Mouse (Mus musculus) heart, embryonic 14.5 days (tissue): ENCODE measurements at regions not wholly inside any gene's neighbourhood (a gene's known extent, or its start where the extent isn't known, plus 50 kb on each side); places are given as distances from the start of the nearest gene placed in this dataset.
"Not testable (repeated sequence)": the region's sequence is repeated elsewhere in the genome, so short reads cannot be mapped to it uniquely, and the experiment has no call there.

Source experiments
- ATAC-seq: fragments of 200-750 bp; cut with Nextera tagmentation; 2 replicates; pipeline ENCODE4 v1.8.0; 2017; ENCODE audit warnings: low read depth, moderate TSS enrichment; ENCODE audit not compliant: insufficient number of reproducible peaks, insufficient read depth, low FRiP score
- H3K27ac ChIP-seq, 2 experiments: fragments of 200-500 bp in 1 of 2; fragments of 300-500 bp in 1 of 2; sonication (generic) in 1 of 2; replicated peaks in 1 of 2; 2 replicates each; pipeline ENCODE4 v1.5.1; 2012 to 2014; ENCODE audit warnings: low read depth in 2 of 2, low read length in 2 of 2, control low read depth in 1 of 2, mild to moderate bottlenecking in 1 of 2, mixed read lengths in 1 of 2; ENCODE audit not compliant: control insufficient read depth in 1 of 2, insufficient read depth in 1 of 2
- H3K27me3 ChIP-seq: fragments of 300-500 bp; sonication (generic); 2 replicates; pipeline ENCODE4 v1.6.1; 2014; ENCODE audit warnings: mild to moderate bottlenecking, low read length, control low read depth; ENCODE audit not compliant: control insufficient read depth, insufficient read depth
- H3K36me3 ChIP-seq: fragments of 300-500 bp; sonication (generic); 2 replicates; pipeline ENCODE4 v1.6.1; 2014; ENCODE audit warnings: mild to moderate bottlenecking, control low read depth, low read length, mixed read lengths; ENCODE audit not compliant: control insufficient read depth, insufficient read depth
- H3K4me1 ChIP-seq, 2 experiments: fragments of 200-500 bp in 1 of 2; fragments of 300-500 bp in 1 of 2; sonication (generic) in 1 of 2; 2 replicates each; pipeline ENCODE4 v1.6.1; 2012 to 2014; ENCODE audit warnings: low read length in 2 of 2, control low read depth in 1 of 2, mixed read lengths in 1 of 2; ENCODE audit not compliant: control insufficient read depth in 2 of 2, insufficient read depth in 2 of 2
- H3K4me2 ChIP-seq: fragments of 300-500 bp; sonication (generic); 2 replicates; pipeline ENCODE4 v1.6.1; 2014; ENCODE audit warnings: mild to moderate bottlenecking, low read length
- H3K4me3 ChIP-seq, 2 experiments: fragments of 200-500 bp in 1 of 2; fragments of 300-500 bp in 1 of 2; sonication (generic) in 1 of 2; 2 replicates each; pipeline ENCODE4 v1.5.1; 2012 to 2014; ENCODE audit warnings: low read length in 2 of 2, mild to moderate bottlenecking in 2 of 2, control low read depth in 1 of 2, low read depth in 1 of 2, moderate library complexity in 1 of 2; ENCODE audit not compliant: control insufficient read depth in 1 of 2, insufficient read depth in 1 of 2
- H3K9ac ChIP-seq: fragments of 300-500 bp; sonication (generic); 2 replicates; pipeline ENCODE4 v1.6.1; 2014; ENCODE audit warnings: mild to moderate bottlenecking, low read length
- H3K9me3 ChIP-seq: fragments of 300-500 bp; sonication (generic); 2 replicates; pipeline ENCODE4 v1.6.1; 2016; ENCODE audit warnings: low read length, control low read depth; ENCODE audit not compliant: control insufficient read depth
- WGBS: fragments of 180-500 bp; shearing (Covaris S2); extraction: QIAGEN DNeasy Blood & Tissue Kit; methylation state at CpG from one replicate; pipeline ENCODE4 v1.1.7; 2014; 5-methylcytosine and 5-hydroxymethylcytosine counted together

DNA sequence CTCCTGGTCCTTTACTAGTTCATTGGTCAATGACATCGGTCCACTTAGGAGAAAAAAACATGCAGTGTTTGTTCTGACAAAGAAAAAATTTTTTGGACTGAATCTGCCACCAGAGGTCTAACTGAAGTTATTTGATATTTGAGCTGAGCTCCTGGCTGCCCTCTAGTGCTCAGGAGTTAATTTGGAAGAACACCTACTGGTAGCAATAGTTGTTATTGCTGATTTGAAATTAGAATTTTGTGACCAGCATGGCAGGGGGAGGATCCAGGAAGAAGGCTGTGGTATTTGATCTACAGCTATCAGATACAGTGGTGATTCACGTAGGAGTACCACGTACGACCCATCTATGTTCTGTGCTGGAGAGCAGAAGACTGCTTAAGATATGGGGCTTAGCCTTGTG, 466.6 kb upstream of the Olfr1507 start:
- H3K4me2 ChIP-seq, H3K36me3 ChIP-seq, H3K9ac ChIP-seq, H3K9me3 ChIP-seq, H3K27me3 ChIP-seq, ATAC-seq, H3K4me3 ChIP-seq, H3K27ac ChIP-seq, H3K4me1 ChIP-seq: not testable (repeated sequence)
- WGBS: 83% methylated on average over 3 of the region's 4 CpGs

DNA sequence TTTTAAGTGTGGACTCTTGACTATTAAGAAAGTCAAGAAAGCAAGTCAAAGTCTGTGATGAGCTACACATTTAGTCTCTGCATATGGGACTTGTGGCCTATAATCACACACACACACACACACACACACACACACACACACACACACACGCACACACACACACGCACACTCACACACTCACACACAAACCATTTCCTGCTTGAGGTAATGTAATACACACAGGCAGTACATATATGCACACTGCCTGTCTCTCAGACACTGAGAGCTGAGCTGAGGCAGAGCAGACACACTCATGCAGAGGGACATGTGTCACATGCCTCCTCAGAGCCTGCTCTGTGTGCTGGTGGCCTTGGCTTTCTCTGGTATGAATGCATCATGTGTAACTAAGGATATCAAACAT, 461.0 kb upstream of the Olfr1507 start:
- H3K4me3 ChIP-seq, H3K4me1 ChIP-seq, H3K27me3 ChIP-seq, ATAC-seq, H3K36me3 ChIP-seq, H3K9me3 ChIP-seq, H3K27ac ChIP-seq, H3K4me2 ChIP-seq, H3K9ac ChIP-seq: not testable (repeated sequence)
- 86% methylated on average over 2 of the region's 2 CpGs for WGBS

DNA sequence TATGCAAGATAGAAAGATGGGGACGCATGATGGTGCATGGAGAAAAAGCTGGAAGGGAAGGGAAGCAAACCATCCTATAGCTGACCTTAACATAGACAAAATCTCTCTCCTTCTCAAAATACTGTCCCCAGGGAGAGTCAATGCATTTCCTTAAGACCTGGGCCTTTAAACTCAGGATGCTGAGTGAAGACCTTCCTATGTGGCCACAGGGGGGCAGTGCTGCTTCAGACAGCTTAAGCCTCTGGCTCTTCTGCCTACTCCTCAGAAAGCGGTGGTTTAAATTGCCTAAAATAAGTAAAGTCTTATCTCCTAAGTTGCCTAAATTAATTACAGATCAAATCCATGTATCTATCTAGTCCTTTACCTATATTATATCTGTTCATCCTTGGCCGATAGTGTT, 449.4 kb upstream of the Olfr1507 start:
- H3K4me2 ChIP-seq, H3K4me3 ChIP-seq, ATAC-seq, H3K4me1 ChIP-seq, H3K27ac ChIP-seq, H3K36me3 ChIP-seq, H3K27me3 ChIP-seq, H3K9me3 ChIP-seq, H3K9ac ChIP-seq: not testable (repeated sequence)
- WGBS: no CpG with 5 or more reads among the region's 3 CpGs

DNA sequence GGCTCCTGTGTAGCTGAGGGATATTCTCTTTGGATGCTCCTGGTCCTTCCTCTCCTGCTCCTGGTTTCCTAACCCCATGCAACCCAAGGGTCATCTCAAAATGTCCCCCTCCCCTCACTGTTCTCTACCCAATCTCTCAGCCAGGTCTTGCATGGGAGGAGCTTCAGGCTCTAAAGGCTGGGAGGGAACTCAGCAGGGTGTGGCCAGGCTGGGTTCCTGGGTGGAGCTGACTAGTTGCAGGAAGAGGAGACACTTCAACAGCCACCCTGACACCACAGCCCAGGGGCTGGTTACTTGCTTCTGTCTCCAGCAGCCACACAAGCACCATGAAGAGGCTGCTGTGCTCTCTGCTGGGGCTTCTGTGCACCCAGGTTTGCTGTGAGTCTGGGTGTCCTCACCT, 446.9 kb upstream of the Olfr1507 start:
- H3K4me3 ChIP-seq, H3K4me1 ChIP-seq, H3K27ac ChIP-seq, H3K27me3 ChIP-seq, H3K4me2 ChIP-seq, H3K9me3 ChIP-seq, H3K36me3 ChIP-seq, H3K9ac ChIP-seq, ATAC-seq: not testable (repeated sequence)

DNA sequence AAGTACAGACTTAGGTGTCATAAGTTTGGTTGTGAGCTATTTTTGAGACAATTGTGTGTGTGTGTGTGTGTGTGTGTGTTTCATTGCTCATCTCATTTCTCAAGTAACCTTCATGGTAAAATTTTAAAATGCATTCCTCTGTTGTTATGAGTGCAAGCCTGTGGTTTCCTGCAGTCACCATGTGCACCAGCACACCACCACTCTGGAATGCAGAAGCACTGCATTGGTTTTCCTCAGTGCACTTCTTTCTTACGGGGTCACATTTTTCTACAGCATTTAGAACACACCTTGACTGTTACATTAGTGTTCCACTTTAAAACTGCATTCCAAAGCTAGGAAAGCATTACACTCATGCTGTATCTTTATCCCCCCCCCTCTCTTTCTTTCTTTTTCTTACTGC, 446.2 kb upstream of the Olfr1507 start:
- not testable (repeated sequence) for H3K9ac ChIP-seq, H3K4me3 ChIP-seq, H3K4me1 ChIP-seq, H3K36me3 ChIP-seq, ATAC-seq, H3K27me3 ChIP-seq, H3K9me3 ChIP-seq, H3K27ac ChIP-seq, H3K4me2 ChIP-seq
- no CpG with 5 or more reads among the region's 1 CpGs for WGBS

DNA sequence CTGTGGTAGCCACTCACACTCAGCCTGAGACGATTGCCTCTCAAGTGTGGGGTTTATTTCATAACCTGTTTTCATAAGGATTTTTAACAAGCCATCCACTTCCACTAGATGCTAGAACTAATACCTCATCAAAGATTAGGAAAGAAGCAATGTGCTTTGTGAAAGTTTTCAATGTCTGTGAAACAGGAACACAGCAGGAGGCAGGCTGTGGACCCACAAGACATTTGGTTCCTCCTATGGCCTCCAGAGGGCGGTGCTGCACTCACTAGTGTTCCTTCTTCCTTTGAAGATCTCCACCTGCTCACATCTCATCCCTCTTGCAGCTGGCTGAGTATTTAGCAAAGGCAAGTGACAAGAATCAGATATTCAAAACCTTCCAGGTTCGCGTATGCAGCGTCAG, 424.6 kb upstream of the Olfr1507 start:
- ATAC-seq: not testable (repeated sequence)

DNA sequence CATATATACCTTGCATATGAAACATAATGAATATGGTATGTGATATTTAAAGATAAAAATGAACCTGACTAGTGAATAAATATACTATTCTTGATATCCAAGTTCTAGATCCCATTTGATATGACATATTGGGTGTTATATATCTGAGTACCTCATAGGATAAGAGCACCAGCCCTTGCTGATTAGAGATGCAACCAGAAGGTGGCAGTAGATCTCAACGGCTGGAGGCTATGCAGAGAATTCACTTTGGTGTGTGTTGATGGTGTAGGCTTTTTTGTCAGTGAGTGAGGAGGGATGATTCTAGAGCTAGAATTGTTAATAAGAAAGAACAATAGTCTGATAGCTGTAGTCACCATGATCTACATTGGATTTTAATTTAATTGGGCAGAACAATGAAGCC, 418.3 kb upstream of the Olfr1507 start:
- WGBS: no CpG with 5 or more reads among the region's 1 CpGs
- not testable (repeated sequence) for H3K27ac ChIP-seq, H3K36me3 ChIP-seq, H3K9me3 ChIP-seq, H3K27me3 ChIP-seq, ATAC-seq, H3K4me1 ChIP-seq, H3K4me3 ChIP-seq, H3K4me2 ChIP-seq, H3K9ac ChIP-seq

More for the DNA sequence above, 424.6 kb upstream of the Olfr1507 start:
- H3K4me1 ChIP-seq, H3K4me3 ChIP-seq, H3K36me3 ChIP-seq, H3K4me2 ChIP-seq, H3K27me3 ChIP-seq, H3K9me3 ChIP-seq, H3K27ac ChIP-seq, H3K9ac ChIP-seq: not testable (repeated sequence)
- no CpG with 5 or more reads among the region's 5 CpGs for WGBS

DNA sequence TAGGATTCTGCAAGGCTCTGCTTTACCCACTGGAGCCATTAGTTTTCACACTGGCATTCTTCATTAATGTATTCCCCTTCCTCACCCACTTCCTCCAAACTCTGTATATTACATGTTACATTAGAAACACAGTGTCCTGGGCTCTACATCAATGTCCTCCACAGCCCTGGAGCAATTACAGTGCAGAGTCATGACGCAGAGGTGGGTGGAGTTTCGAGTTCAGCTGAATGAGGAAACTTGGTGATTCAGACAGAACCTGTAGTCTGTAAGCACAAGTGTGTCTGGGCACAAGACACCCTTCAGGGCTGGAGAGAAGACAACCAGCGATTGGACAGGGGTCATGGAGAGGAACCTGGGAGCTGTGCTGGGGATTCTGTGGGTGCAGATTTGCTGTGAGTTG, 404.1 kb upstream of the Olfr1507 start:
- not testable (repeated sequence) for H3K27ac ChIP-seq, H3K36me3 ChIP-seq, ATAC-seq, H3K4me1 ChIP-seq, H3K27me3 ChIP-seq, H3K4me2 ChIP-seq, H3K4me3 ChIP-seq, H3K9ac ChIP-seq, H3K9me3 ChIP-seq
- no CpG with 5 or more reads among the region's 3 CpGs for WGBS
